Mouse (Mus musculus) megakaryocyte, embryonic 14.5 days (primary cell): ENCODE data around the gene Haus4.

Experiments used
- FLI1 ChIP-seq: IDR thresholded peaks from 2 replicates; pipeline ENCODE4 v1.6.1; 2012; ENCODE audit warnings: low read length, inconsistent platforms, mixed read lengths
- GATA1 ChIP-seq: IDR thresholded peaks from 3 replicates; pipeline ENCODE4 v1.6.1; 2012; ENCODE audit warnings: mixed read lengths, low read length, inconsistent platforms, borderline replicate concordance

- TF ChIP-seq GATA1 = no peak
- TF ChIP-seq FLI1 = no peak
Measured at GRCm38 (mm10) chr14:54528007-54528393, 26.4 kb downstream of the Haus4 start.
